Mouse (Mus musculus): ENCODE data around the gene Rasal3. TPM values are rescaled to one million over a fixed set of nuclear protein-coding genes. Genes with fewer than 3 reads are reported as not detected.

Rasal3 gene
- total RNA-seq, 1 experiment from 2014 or later = 92.1 TPM

Other genes starting within 250 kb of the Rasal3 start
- 0.19 and 0.25 TPM in 2 replicates for gene Notch3, start 236.7 kb downstream of the Rasal3 start, total RNA-seq (2017)
- not detected in 2 replicates for gene Ephx3, start 214.0 kb downstream of the Rasal3 start, total RNA-seq (2017)
- 19.8 and 29.1 TPM in 2 replicates for gene Brd4, start 118.9 kb downstream of the Rasal3 start, total RNA-seq (2017)
- gene Akap8, start 82.3 kb downstream of the Rasal3 start, total RNA-seq (2017) = 167 and 229 TPM in 2 replicates
- 122 and 127 TPM in 2 replicates for gene Akap8l, start 53.0 kb downstream of the Rasal3 start, total RNA-seq (2017)
- 7.1 and 8.1 TPM in 2 replicates for gene Wiz, start 14.1 kb downstream of the Rasal3 start, total RNA-seq (2017)
- 57.8 and 80.3 TPM in 2 replicates for gene Pglyrp2, start 20.6 kb upstream of the Rasal3 start, total RNA-seq (2017)
- gene Cyp4f39, start 49.1 kb upstream of the Rasal3 start, total RNA-seq (2017) = 0.99 TPM in 1 of 2 replicates, not detected in the other
- gene Cyp4f17, start 102.5 kb upstream of the Rasal3 start, total RNA-seq (2017) = 1.4 and 2.2 TPM in 2 replicates
- 7.1 and 14.4 TPM in 2 replicates for gene Cyp4f16, start 133.0 kb upstream of the Rasal3 start, total RNA-seq (2017)
- gene Cyp4f37, start 217.7 kb upstream of the Rasal3 start, total RNA-seq (2017) = not detected in 2 replicates